Mouse (Mus musculus) heart, embryonic 11.5 days (tissue): ENCODE data around the gene Rhobtb3. TPM values are rescaled to one million over a fixed set of nuclear protein-coding genes. Genes with fewer than 3 reads are reported as not detected.

Experiments used
- ATAC-seq: fragments of 200-750 bp; cut with Nextera tagmentation; replicated peaks from 2 replicates; pipeline ENCODE4 v1.8.0; 2017; ENCODE audit warnings: moderate library complexity; ENCODE audit not compliant: insufficient number of reproducible peaks, low FRiP score, low TSS enrichment
- H3K27ac ChIP-seq: fragments of 300-500 bp; sonication (generic); 2 replicates; pipeline ENCODE4 v1.5.1; 2014; ENCODE audit warnings: mild to moderate bottlenecking, low read depth, low read length
- H3K27me3 ChIP-seq: fragments of 300-500 bp; sonication (generic); 2 replicates; pipeline ENCODE4 v1.6.1; 2014; ENCODE audit warnings: mild to moderate bottlenecking, low read length, mixed read lengths; ENCODE audit not compliant: control insufficient read depth, insufficient read depth
- H3K36me3 ChIP-seq: fragments of 300-500 bp; sonication (generic); 2 replicates; pipeline ENCODE4 v1.6.1; 2014; ENCODE audit warnings: mild to moderate bottlenecking, low read length, moderate library complexity, mixed read lengths; ENCODE audit not compliant: control insufficient read depth, insufficient read depth
- H3K4me1 ChIP-seq: fragments of 300-500 bp; sonication (generic); 2 replicates; pipeline ENCODE4 v1.6.1; 2014; ENCODE audit warnings: low read length; ENCODE audit not compliant: control insufficient read depth, insufficient read depth
- H3K4me2 ChIP-seq: fragments of 300-500 bp; sonication (generic); 2 replicates; pipeline ENCODE4 v1.6.1; 2014; ENCODE audit warnings: mild to moderate bottlenecking, moderate library complexity
- H3K4me3 ChIP-seq: fragments of 300-500 bp; sonication (generic); 2 replicates; pipeline ENCODE4 v1.5.1; 2014; ENCODE audit warnings: low read depth, low read length
- H3K9ac ChIP-seq: fragments of 300-500 bp; sonication (generic); 2 replicates; pipeline ENCODE4 v1.6.1; 2014; ENCODE audit warnings: mild to moderate bottlenecking, low read depth, low read length, moderate library complexity
- H3K9me3 ChIP-seq: fragments of 300-500 bp; sonication (generic); replicated peaks from 2 replicates; pipeline ENCODE4 v1.6.1; 2016; ENCODE audit warnings: low read length; ENCODE audit not compliant: control insufficient read depth
- WGBS: fragments of 180-500 bp; shearing (Covaris S2); extraction: QIAGEN DNeasy Blood & Tissue Kit; methylation state at CpG from one replicate; pipeline ENCODE4 v1.1.7; 2014; ENCODE audit not compliant: insufficient replicate concordance; 5-methylcytosine and 5-hydroxymethylcytosine counted together
- polyA plus RNA-seq: library from polyadenylated mRNA; unstranded; fragments of >200 nt; fragmentation: Nextera tagmentation; extraction: Ambion mirVana; gene quantifications from 2 replicates; pipeline ENCODE4 v1.2.1, GENCODE M21; 2014

Gene Rhobtb3
- polyA plus RNA-seq, 1 experiment from 2014 or later, result 27.4 TPM

- H3K9me3 ChIP-seq, result no peaks in the 10 kb centered on the region
- WGBS, result 75% methylated on average over 1 of the region's 1 CpGs
- no peaks in the 10 kb centered on the region for H3K27me3 ChIP-seq
- H3K27ac ChIP-seq, result no peak within 1 kb of the TSS
- no peak within 1 kb of the TSS for H3K4me2 ChIP-seq
- no peak within 1 kb of the TSS for H3K9ac ChIP-seq
- H3K4me1 ChIP-seq, result no peaks in the 10 kb centered on the region
- H3K4me3 ChIP-seq, result no peak within 1 kb of the TSS
- H3K36me3 ChIP-seq, result no peaks in the 10 kb centered on the region
- no peak for ATAC-seq
Observed at GRCm38 (mm10) chr13:75966850-75967249, 23.1 kb upstream of the Rhobtb3 start, which contains the start of gene Spata9. Gene Spata9 (plus strand): TSS chr13:75967150.

DNA sequence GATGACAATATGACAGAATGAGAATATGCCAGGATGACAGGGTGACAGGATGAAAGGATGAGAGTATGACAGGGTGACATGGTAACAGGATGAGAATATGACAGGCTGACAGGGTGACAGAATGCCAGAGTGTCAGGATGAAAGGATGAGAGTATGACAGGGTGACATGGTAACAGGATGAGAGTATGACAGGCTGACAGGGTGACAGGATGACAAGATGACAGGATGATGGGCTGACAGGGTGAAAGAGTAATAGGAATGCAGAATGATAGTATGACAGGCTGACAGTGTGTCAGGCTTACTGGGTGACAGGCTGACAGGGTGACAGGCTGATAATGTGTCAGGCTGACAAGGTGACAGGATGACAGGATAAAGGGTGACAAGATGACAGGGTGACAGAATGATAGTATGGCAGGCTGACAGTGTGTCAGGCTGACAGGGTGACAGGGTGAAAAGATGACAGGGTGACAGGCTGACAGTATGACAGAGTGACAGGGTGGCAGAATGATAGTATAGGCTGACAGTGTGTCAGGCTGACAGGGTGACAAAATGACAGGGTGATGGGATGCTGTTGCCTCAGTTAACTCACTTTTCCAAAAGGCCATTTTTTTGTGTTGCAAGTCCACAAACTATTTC, 11.8 kb upstream of the Rhobtb3 start:
- H3K27ac ChIP-seq, result no peak overlapping the region
- no peak overlapping the region for H3K4me2 ChIP-seq
- no peaks in the 10 kb centered on the region for H3K36me3 ChIP-seq
- H3K4me3 ChIP-seq, result no peak overlapping the region
- peaks cover 5% of the 10 kb centered on the region; the same call in 1 of the 2 replicates for H3K9me3 ChIP-seq
- no peaks in the 10 kb centered on the region for H3K27me3 ChIP-seq
- ATAC-seq, result no peak
- H3K4me1 ChIP-seq, result no peaks in the 10 kb centered on the region
- no peak overlapping the region for H3K9ac ChIP-seq

DNA sequence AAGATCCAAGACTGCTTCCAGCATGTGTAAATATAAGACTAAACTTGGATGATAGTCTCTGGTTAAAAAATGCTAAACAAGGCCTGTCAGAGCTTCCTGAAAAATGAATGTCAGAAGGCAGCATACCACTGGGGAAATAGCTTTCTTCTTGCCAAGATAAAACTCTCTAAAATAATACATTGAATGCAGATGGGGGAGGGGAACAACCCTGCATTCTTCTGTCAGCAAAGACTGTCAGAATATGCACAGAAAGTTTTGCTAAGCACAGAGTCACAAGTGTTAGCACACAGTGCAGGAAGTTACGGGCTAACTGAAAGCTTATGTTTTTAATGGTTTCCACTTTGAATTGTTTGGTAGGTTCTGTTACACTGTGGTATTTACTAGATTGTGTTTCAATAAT, 6.6 kb upstream of the Rhobtb3 start:
- Histone ChIP-seq H3K36me3 (no peaks in the 10 kb centered on the region), H3K9me3 (peaks cover 2% of the 10 kb centered on the region; the same call in 1 of the 2 replicates), H3K27me3 (no peaks in the 10 kb centered on the region), H3K9ac (no peak overlapping the region), H3K4me2 (no peak overlapping the region), H3K4me1 (no peaks in the 10 kb centered on the region), H3K4me3 (no peak overlapping the region), H3K27ac (no peak overlapping the region)
- ATAC-seq, result no peak
- WGBS, result 50% methylated on average over 1 of the region's 1 CpGs

DNA sequence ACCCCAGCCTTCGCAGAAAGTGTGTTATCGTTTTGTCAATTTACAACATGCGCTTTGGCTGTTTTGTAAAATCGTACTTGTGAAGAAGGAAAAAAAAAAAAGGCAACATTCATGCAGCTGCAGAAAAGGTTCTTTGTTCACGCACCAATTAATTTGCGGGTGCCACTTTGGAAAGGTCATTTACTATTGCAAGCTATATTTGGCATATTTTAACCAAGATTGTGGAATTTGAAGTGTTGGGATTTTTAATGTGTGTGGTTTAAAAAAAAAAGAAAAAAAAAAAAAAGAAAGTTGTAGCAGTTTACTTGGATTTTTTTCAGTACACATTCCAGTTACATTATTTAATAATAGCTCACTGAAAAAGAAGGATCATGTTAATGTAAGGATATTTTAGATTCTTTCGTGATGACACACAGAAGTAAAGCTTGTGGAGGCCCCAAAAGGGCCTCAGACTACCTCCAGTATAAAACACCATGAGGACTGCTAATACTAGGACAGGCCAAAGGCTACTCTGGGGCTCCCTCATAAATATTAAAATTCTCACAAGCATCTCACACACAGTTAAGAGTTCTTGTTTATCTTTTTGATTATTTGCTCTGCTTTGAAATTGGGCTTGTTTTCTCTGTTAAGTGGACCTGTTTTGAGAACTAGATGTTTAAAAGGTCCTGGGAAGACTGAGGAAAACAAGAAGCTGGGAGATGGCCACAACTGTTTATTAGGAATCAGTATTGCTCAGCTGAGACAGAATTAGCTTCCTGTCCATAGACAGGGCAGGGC, 507 bp upstream of the Rhobtb3 start:
- no peaks in the 10 kb centered on the region for H3K27me3 ChIP-seq
- 4% methylated on average over 7 of the region's 7 CpGs for WGBS
- peak overlapping the region; percentile 93 for H3K9ac ChIP-seq
- H3K4me1 ChIP-seq, result 0 out of 2 replicates have a peak, but pooled peaks cover 2% of the 10 kb centered on the region
- no peaks in the 10 kb centered on the region for H3K9me3 ChIP-seq
- ATAC-seq, result no peak
- no peaks in the 10 kb centered on the region for H3K36me3 ChIP-seq
- peak overlapping the region; percentile 98 for H3K27ac ChIP-seq
- peak overlapping the region; percentile 85 for H3K4me2 ChIP-seq
- peak overlapping the region; percentile 81 for H3K4me3 ChIP-seq

- Histone ChIP-seq H3K4me3 (peak overlapping the region; percentile 81), H3K27me3 (no peaks in the 10 kb centered on the region), H3K9ac (peak overlapping the region; percentile 93), H3K9me3 (no peaks in the 10 kb centered on the region), H3K36me3 (peaks cover 12% of the 10 kb centered on the region; the same call in 1 of the 2 replicates), H3K4me1 (0 out of 2 replicates have a peak, but pooled peaks cover 2% of the 10 kb centered on the region), H3K27ac (peak overlapping the region; percentile 98), H3K4me2 (peak overlapping the region; percentile 85)
- ATAC-seq, result 0 out of 2 replicates have a peak, but pooled peaks have one; percentile 9
- 0% methylated on average over 6 of the region's 6 CpGs for WGBS
Observed at GRCm38 (mm10) chr13:75942731-75943130, 994 bp downstream of the Rhobtb3 start.

GRCm38 (mm10) chr13:75941518-75942295, 2.0 kb downstream of the Rhobtb3 start:
- Histone ChIP-seq H3K27ac (no peak overlapping the region), H3K9ac (no peak overlapping the region), H3K27me3 (no peaks in the 10 kb centered on the region), H3K4me1 (0 out of 2 replicates have a peak, but pooled peaks cover 2% of the 10 kb centered on the region), H3K9me3 (no peaks in the 10 kb centered on the region), H3K4me2 (peak overlapping the region; percentile 35), H3K36me3 (peaks cover 15% of the 10 kb centered on the region; the same call in 1 of the 2 replicates), H3K4me3 (no peak overlapping the region)
- 86% methylated on average over 5 of the region's 5 CpGs for WGBS
- no peak for ATAC-seq

GRCm38 (mm10) chr13:75940791-75941517, 2.8 kb downstream of the Rhobtb3 start:
- no peak for ATAC-seq
- Histone ChIP-seq H3K36me3 (peaks cover 15% of the 10 kb centered on the region; the same call in 1 of the 2 replicates), H3K27ac (0 out of 2 replicates have a peak overlapping the region, but pooled peaks have one; percentile 0), H3K27me3 (no peaks in the 10 kb centered on the region), H3K4me1 (0 out of 2 replicates have a peak, but pooled peaks cover 2% of the 10 kb centered on the region), H3K4me2 (0 out of 2 replicates have a peak overlapping the region, but pooled peaks have one; percentile 35), H3K9ac (no peak overlapping the region), H3K4me3 (no peak overlapping the region), H3K9me3 (no peaks in the 10 kb centered on the region)
- 85% methylated on average over 2 of the region's 2 CpGs for WGBS

- no peak overlapping the region for H3K4me2 ChIP-seq
- H3K9me3 ChIP-seq, result no peaks in the 10 kb centered on the region
- no peak overlapping the region for H3K4me3 ChIP-seq
- WGBS, result 88% methylated on average over 5 of the region's 5 CpGs
- no peaks in the 10 kb centered on the region for H3K27me3 ChIP-seq
- 0 out of 2 replicates have a peak, but pooled peaks cover 2% of the 10 kb centered on the region for H3K4me1 ChIP-seq
- no peak overlapping the region for H3K27ac ChIP-seq
- H3K9ac ChIP-seq, result no peak overlapping the region
- no peak for ATAC-seq
- H3K36me3 ChIP-seq, result peaks cover 15% of the 10 kb centered on the region; the same call in 1 of the 2 replicates
Observed at GRCm38 (mm10) chr13:75938866-75939265, 4.9 kb downstream of the Rhobtb3 start.
